Mouse (Mus musculus) gastrocnemius, adult 8-10 months (tissue): ENCODE results near the gene Asphd1. TPM values are rescaled to one million over a fixed set of nuclear protein-coding genes. Genes with fewer than 3 reads are reported as not detected.
"Not testable (repeated sequence)": the region's sequence is repeated elsewhere in the genome, so short reads cannot be mapped to it uniquely, and the experiment has no call there.

Experiments used
- DNase-seq, 2 experiments: peaks; one replicate each; pipeline ENCODE4 v3.0.0; 2022; ENCODE audit warnings: low spot score in 2 of 2
- total RNA-seq, 4 experiments: library from RNA; stranded (reverse); gene quantifications; 2 replicates each; pipeline ENCODE4 v1.2.4; 2022

Gene Asphd1
- total RNA-seq, 4 experiments from 2014 or later = not detected

- no peak for DNase-seq
Measured at GRCm38 (mm10) chr7:126950647-126951615, 1.5 kb upstream of the Asphd1 start.

- DNase-seq = peak; percentile 65
Measured at GRCm38 (mm10) chr7:126949793-126950646, 638 bp upstream of the Asphd1 start, which contains the start of gene Sez6l2. TSS of gene Sez6l2 (plus strand) at chr7:126950563.

GRCm38 (mm10) chr7:126948626-126949025 is 756 bp downstream of the Asphd1 start:
- no peak for DNase-seq

- DNase-seq = no peak
Measured at GRCm38 (mm10) chr7:126946530-126946929, 2.9 kb downstream of the Asphd1 start.

GRCm38 (mm10) chr7:126941801-126942200 is 7.6 kb downstream of the Asphd1 start:
- no peak for DNase-seq

GRCm38 (mm10) chr7:126941171-126941570 is 8.2 kb downstream of the Asphd1 start:
- DNase-seq = no peak

GRCm38 (mm10) chr7:126932652-126933051 is 16.7 kb downstream of the Asphd1 start:
- DNase-seq = no peak

GRCm38 (mm10) chr7:126929046-126929445 is 20.3 kb downstream of the Asphd1 start:
- no peak for DNase-seq

GRCm38 (mm10) chr7:126928384-126929037 is 20.9 kb downstream of the Asphd1 start, which contains the start of gene Kctd13:
TSS of gene Kctd13 (plus strand) at chr7:126928879.
- peak; percentile 85 to 88 for DNase-seq

- no peak for DNase-seq
Measured at GRCm38 (mm10) chr7:126926299-126926698, 23.1 kb downstream of the Asphd1 start.

- DNase-seq = no peak
Measured at GRCm38 (mm10) chr7:126923999-126924398, 25.4 kb downstream of the Asphd1 start.

GRCm38 (mm10) chr7:126922624-126923060 is 26.7 kb downstream of the Asphd1 start, which contains the start of gene Tmem219:
TSS of gene Tmem219 (minus strand) at chr7:126922917.
- peak; percentile 57 to 64 for DNase-seq

- DNase-seq = no peak
Measured at GRCm38 (mm10) chr7:126921563-126921962, 27.8 kb downstream of the Asphd1 start.

GRCm38 (mm10) chr7:126919973-126920372 is 29.4 kb downstream of the Asphd1 start:
- no peak for DNase-seq

- not testable (repeated sequence) for DNase-seq
Measured at GRCm38 (mm10) chr7:126918356-126918755, 31.0 kb downstream of the Asphd1 start.

- no peak for DNase-seq
Measured at GRCm38 (mm10) chr7:126914844-126915243, 34.5 kb downstream of the Asphd1 start.

GRCm38 (mm10) chr7:126905590-126905989 is 43.8 kb downstream of the Asphd1 start:
- DNase-seq = no peak

- DNase-seq = not testable (repeated sequence)
Measured at GRCm38 (mm10) chr7:126899781-126900180, 49.6 kb downstream of the Asphd1 start.

- peak; percentile 91 to 93 for DNase-seq
Measured at GRCm38 (mm10) chr7:126898102-126898990, 51.0 kb downstream of the Asphd1 start.
